Mouse (Mus musculus) erythroblast, embryonic 14.5 days (primary cell): ENCODE measurements around the gene Plaur. TPM values are rescaled to one million over a fixed set of nuclear protein-coding genes. Genes with fewer than 3 reads are reported as not detected.

Experiments
- H3K27me3 ChIP-seq: 2 replicates; pipeline ENCODE4 v1.6.1; 2012; ENCODE audit warnings: inconsistent platforms; ENCODE audit not compliant: control insufficient read depth
- H3K36me3 ChIP-seq: 2 replicates; pipeline ENCODE4 v1.6.1; 2012; ENCODE audit warnings: mild to moderate bottlenecking, inconsistent platforms; ENCODE audit not compliant: control insufficient read depth
- H3K4me1 ChIP-seq: 2 replicates; pipeline ENCODE4 v1.6.1; 2012; ENCODE audit warnings: inconsistent platforms; ENCODE audit not compliant: control insufficient read depth
- H3K4me3 ChIP-seq: replicated peaks from 2 replicates; pipeline ENCODE3; 2012; ENCODE audit warnings: moderate library complexity, mild to moderate bottlenecking, inconsistent platforms
- H3K9me3 ChIP-seq: 2 replicates; pipeline ENCODE4 v1.6.1; 2012; ENCODE audit warnings: low read length, inconsistent platforms, mixed read lengths; ENCODE audit not compliant: control insufficient read depth
- GATA1 ChIP-seq: IDR thresholded peaks from 2 replicates; pipeline ENCODE4 v1.6.1; 2012; ENCODE audit warnings: low read length, inconsistent platforms, mixed read lengths
- TAL1 ChIP-seq: IDR thresholded peaks from 3 replicates; pipeline ENCODE4 v1.6.1; 2012; ENCODE audit warnings: low read length, inconsistent platforms, mixed read lengths
- polyA plus RNA-seq: library from polyadenylated mRNA; stranded (reverse); fragments of >175 nt; gene quantifications from 2 replicates; pipeline ENCODE4 v1.2.3, GENCODE M21; 2012

Plaur gene
- 0.08 and 0.17 TPM in 2 replicates for polyA plus RNA-seq

- peaks cover 20% of the 10 kb centered on the region for H3K27me3 ChIP-seq
- H3K9me3 ChIP-seq, result no peaks in the 10 kb centered on the region
- H3K36me3 ChIP-seq, result no peaks in the 10 kb centered on the region
- no peak within 1 kb of the TSS for H3K4me3 ChIP-seq
- no peak for TF ChIP-seq GATA1
- TF ChIP-seq TAL1, result no peak
- no peaks in the 10 kb centered on the region; the same call in 1 of the 2 replicates for H3K4me1 ChIP-seq
Measured at GRCm38 (mm10) chr7:24462388-24463319, at the start of gene Plaur. Plaur (plus strand) TSS chr7:24462484.

DNA sequence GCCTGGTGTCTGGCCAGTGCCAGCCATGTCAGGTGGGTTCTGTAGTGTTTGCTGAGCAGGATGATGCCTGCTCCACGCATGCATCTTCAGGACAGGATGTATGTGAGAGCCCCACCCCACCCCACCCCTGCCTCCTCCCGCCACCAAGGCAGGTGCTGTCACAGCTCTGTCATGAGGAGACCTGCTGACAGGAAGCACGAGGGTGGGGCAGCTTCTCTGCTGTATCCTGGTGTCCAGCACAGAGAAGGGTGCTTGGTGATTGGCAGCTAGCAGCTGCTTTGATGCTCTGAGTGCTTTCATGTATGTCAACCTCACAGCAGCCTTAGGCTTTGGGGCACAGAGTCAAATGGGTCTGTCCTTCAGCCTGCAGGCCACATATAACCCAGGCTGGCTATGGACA lies 48.7 kb upstream of the Plaur start:
- peaks cover 8% of the 10 kb centered on the region for H3K4me1 ChIP-seq
- no peaks in the 10 kb centered on the region for H3K27me3 ChIP-seq
- TF ChIP-seq GATA1, result no peak
- no peak for TF ChIP-seq TAL1
- H3K36me3 ChIP-seq, result peaks cover 76% of the 10 kb centered on the region
- H3K9me3 ChIP-seq, result peaks cover 6% of the 10 kb centered on the region; the same call in 1 of the 2 replicates
- H3K4me3 ChIP-seq, result no peak overlapping the region

GRCm38 (mm10) chr7:24415261-24415660 lies 47.0 kb upstream of the Plaur start:
- peaks cover 78% of the 10 kb centered on the region for H3K36me3 ChIP-seq
- no peaks in the 10 kb centered on the region for H3K27me3 ChIP-seq
- H3K9me3 ChIP-seq, result peaks cover 6% of the 10 kb centered on the region; the same call in 1 of the 2 replicates
- H3K4me3 ChIP-seq, result no peak overlapping the region
- peaks cover 8% of the 10 kb centered on the region for H3K4me1 ChIP-seq
- no peak for TF ChIP-seq GATA1
- no peak for TF ChIP-seq TAL1

DNA sequence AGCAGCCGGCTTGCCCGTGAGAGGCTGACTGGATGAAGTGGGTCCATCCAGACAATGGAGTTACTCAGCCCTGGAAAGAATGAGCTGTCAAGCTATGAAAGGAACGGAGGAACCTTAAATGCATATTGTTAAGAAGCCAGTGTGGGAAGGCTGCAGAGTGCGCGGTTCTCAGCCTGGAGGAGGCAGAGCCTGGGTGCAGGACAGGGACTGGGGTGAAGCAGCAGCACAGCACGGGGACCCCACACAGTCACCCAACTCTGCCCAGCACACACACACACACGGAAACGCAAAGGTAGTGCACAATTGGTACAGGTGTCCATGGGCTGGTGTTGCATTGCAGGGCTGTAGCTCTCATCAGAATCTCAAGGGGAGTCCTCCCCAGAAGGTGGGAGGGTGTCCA lies 42.7 kb upstream of the Plaur start:
- TF ChIP-seq TAL1 (no peak), GATA1 (no peak)
- Histone ChIP-seq H3K36me3 (peaks cover 88% of the 10 kb centered on the region), H3K4me3 (no peak overlapping the region), H3K27me3 (no peaks in the 10 kb centered on the region), H3K4me1 (no peaks in the 10 kb centered on the region), H3K9me3 (no peaks in the 10 kb centered on the region)

- Histone ChIP-seq H3K27me3 (no peaks in the 10 kb centered on the region), H3K4me1 (no peaks in the 10 kb centered on the region; the same call in 1 of the 2 replicates), H3K36me3 (peaks cover 68% of the 10 kb centered on the region), H3K9me3 (no peaks in the 10 kb centered on the region), H3K4me3 (no peak overlapping the region)
- TF ChIP-seq TAL1, result no peak
- no peak for TF ChIP-seq GATA1
Measured at GRCm38 (mm10) chr7:24421648-24422047, 40.6 kb upstream of the Plaur start.

DNA sequence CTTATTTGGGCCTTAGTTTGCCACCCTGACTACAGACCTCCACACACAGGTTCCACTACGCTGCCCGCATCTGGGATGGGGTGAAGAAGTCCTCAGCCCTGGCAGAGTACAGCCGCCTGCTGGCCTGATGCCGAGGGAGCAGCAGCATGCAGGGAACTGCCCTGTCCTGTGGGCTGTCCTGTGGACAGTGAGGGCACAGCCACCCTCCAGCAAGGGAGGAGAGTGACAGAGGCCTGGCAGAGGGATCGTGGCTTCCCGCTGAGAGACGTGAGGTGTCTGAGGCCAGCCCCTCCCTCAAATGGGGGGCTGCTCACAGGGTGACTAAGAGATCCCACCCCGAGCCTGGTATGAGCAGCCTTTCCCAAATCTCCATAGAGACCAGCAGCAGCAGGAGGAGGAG lies 40.0 kb upstream of the Plaur start:
- Histone ChIP-seq H3K36me3 (peaks cover 62% of the 10 kb centered on the region), H3K27me3 (no peaks in the 10 kb centered on the region), H3K4me1 (no peaks in the 10 kb centered on the region; the same call in 1 of the 2 replicates), H3K9me3 (no peaks in the 10 kb centered on the region), H3K4me3 (no peak overlapping the region)
- TF ChIP-seq GATA1 (no peak), TAL1 (no peak)

DNA sequence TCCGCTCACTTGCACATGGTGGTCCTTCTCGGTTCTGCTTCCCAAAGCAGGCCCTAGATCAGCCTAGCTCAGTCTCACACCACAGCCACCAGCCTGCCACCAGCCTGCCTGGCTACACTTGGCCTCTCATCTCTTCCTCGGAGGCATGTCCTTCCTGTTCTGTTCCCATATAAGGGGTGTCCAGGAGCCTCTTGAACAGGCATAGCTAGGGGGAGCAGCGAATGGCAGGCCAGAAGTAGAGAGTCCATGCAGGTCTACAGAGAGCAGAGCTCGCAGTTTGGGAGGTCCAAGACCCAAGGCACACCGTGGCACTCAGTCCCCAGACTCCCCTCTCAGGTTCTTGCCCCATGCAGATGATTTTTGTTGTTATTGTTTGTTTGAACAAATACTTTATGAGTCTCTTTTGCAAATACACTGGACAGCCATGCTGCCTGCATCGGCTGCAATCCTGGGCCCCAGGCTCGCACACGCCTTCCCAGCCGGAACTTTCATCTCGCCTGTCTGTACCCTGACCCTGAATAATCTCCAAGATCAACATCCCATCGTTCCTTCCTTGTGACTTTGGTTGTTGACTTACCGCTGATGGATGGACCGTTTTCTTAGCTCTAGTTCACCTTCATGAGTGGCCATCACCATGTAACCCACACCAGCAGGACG lies 39.0 kb upstream of the Plaur start:
- Histone ChIP-seq H3K9me3 (no peaks in the 10 kb centered on the region), H3K36me3 (peaks cover 55% of the 10 kb centered on the region), H3K27me3 (no peaks in the 10 kb centered on the region), H3K4me1 (no peaks in the 10 kb centered on the region; the same call in 1 of the 2 replicates), H3K4me3 (no peak overlapping the region)
- TF ChIP-seq GATA1 (no peak), TAL1 (no peak)

- H3K4me3 ChIP-seq, result no peak overlapping the region
- no peaks in the 10 kb centered on the region for H3K27me3 ChIP-seq
- H3K36me3 ChIP-seq, result peaks cover 53% of the 10 kb centered on the region
- no peak for TF ChIP-seq TAL1
- no peaks in the 10 kb centered on the region for H3K9me3 ChIP-seq
- no peaks in the 10 kb centered on the region; the same call in 1 of the 2 replicates for H3K4me1 ChIP-seq
Measured at GRCm38 (mm10) chr7:24423956-24424732, 38.1 kb upstream of the Plaur start.
